Mouse (Mus musculus) heart, embryonic 15.5 days (tissue): ENCODE results near the gene Tmsb10. TPM values are rescaled to one million over a fixed set of nuclear protein-coding genes. Genes with fewer than 3 reads are reported as not detected.

Experiments used
- ATAC-seq: fragments of 200-750 bp; cut with Nextera tagmentation; replicated peaks from 2 replicates; pipeline ENCODE4 v1.8.0; 2017; ENCODE audit warnings: low read depth, moderate TSS enrichment; ENCODE audit not compliant: insufficient number of reproducible peaks, insufficient read depth, low FRiP score
- H3K27ac ChIP-seq: fragments of 300-500 bp; sonication (generic); 2 replicates; pipeline ENCODE4 v1.5.1; 2015; ENCODE audit warnings: mild to moderate bottlenecking, inconsistent platforms
- H3K27me3 ChIP-seq: fragments of 300-500 bp; sonication (generic); 2 replicates; pipeline ENCODE4 v1.6.1; 2015; ENCODE audit warnings: inconsistent platforms
- H3K36me3 ChIP-seq: fragments of 300-500 bp; sonication (generic); 2 replicates; pipeline ENCODE4 v1.6.1; 2015; ENCODE audit warnings: mild to moderate bottlenecking, inconsistent platforms
- H3K4me1 ChIP-seq: fragments of 300-500 bp; sonication (generic); replicated peaks from 2 replicates; pipeline ENCODE4 v1.6.1; 2015; ENCODE audit warnings: inconsistent platforms
- H3K4me2 ChIP-seq: fragments of 300-500 bp; sonication (generic); 2 replicates; pipeline ENCODE4 v1.6.1; 2015; ENCODE audit warnings: inconsistent platforms, mild to moderate bottlenecking, moderate library complexity
- H3K4me3 ChIP-seq: fragments of 300-500 bp; sonication (generic); 2 replicates; pipeline ENCODE4 v1.5.1; 2015; ENCODE audit warnings: mild to moderate bottlenecking, inconsistent platforms
- H3K9ac ChIP-seq: fragments of 300-500 bp; sonication (generic); 2 replicates; pipeline ENCODE4 v1.6.1; 2015; ENCODE audit warnings: mild to moderate bottlenecking, inconsistent platforms
- H3K9me3 ChIP-seq: fragments of 300-500 bp; sonication (generic); replicated peaks from 2 replicates; pipeline ENCODE4 v1.6.1; 2016; ENCODE audit warnings: inconsistent platforms
- WGBS: fragments of 180-500 bp; shearing (Covaris S2); methylation state at CpG from one replicate; pipeline ENCODE4 v1.1.7; 2015; ENCODE audit warnings: mixed read lengths; 5-methylcytosine and 5-hydroxymethylcytosine counted together
- polyA plus RNA-seq: library from polyadenylated mRNA; unstranded; fragments of >200 nt; fragmentation: Nextera tagmentation; extraction: Ambion mirVana; gene quantifications from 2 replicates; pipeline ENCODE4 v1.2.1, GENCODE M21; 2015

Gene Tmsb10
- 1,030 and 1,510 TPM in 2 replicates for polyA plus RNA-seq

DNA sequence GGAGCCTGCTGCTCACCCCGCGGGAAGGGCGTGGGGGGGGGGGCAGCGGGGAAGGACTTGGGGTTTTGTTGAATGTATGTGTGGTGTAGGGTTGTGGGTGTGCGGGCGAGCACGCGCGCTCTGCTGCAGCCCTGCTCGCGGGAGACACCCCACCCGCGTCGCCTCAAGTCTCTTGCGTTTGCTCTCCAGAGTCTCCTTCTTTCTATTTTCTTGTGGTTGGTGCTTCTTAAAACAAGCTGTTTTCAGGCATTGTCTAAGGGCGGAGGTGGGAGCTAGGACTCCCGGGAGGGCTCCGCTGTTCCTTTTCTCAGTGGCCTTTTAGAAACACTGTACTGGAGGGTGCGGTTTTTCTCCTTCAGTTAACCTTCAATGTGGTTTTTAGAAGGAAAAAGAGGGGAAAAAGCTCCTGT lies at the start of gene Tmsb10:
Gene Tmsb10, minus strand, starts transcription at position 87 of the 410 bp plus-strand sequence.
- peak; percentile 47 for ATAC-seq
- WGBS: 1% methylated on average over 19 of the region's 19 CpGs
- peaks cover 26% of the 10 kb centered on the region for H3K4me1 ChIP-seq

DNA sequence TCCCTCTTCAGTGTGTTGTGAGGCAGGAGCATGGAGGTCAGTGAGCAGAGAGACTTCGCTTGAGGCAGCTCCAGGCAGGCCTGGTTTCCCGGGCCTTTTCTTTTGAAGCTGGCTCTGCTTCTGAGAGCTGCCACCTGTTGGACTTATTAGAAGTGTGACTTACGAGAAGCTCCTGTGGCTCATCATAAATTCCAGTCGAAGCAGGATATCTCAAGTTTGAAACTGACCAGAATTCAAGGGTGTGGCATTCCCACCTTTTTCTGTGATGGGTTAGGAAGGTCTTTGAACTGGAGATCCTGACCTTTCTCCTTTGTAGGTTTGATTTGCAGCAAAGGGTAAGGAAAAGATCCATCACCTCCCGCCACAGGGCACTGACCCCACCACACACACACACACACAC lies 45.1 kb upstream of the Tmsb10 start:
- no peak for ATAC-seq
- 67% methylated on average over 5 of the region's 5 CpGs for WGBS
- no peaks in the 10 kb centered on the region for H3K27me3 ChIP-seq

More for the DNA sequence above, at the start of gene Tmsb10:
- H3K9ac ChIP-seq: peak within 1 kb of the TSS; percentile 78
- peak within 1 kb of the TSS; percentile 80 for H3K27ac ChIP-seq
- H3K36me3 ChIP-seq: no peaks in the 10 kb centered on the region
- no peaks in the 10 kb centered on the region for H3K27me3 ChIP-seq
- peak within 1 kb of the TSS; percentile 66 for H3K4me3 ChIP-seq
- peak within 1 kb of the TSS; percentile 75 for H3K4me2 ChIP-seq
- no peaks in the 10 kb centered on the region for H3K9me3 ChIP-seq

DNA sequence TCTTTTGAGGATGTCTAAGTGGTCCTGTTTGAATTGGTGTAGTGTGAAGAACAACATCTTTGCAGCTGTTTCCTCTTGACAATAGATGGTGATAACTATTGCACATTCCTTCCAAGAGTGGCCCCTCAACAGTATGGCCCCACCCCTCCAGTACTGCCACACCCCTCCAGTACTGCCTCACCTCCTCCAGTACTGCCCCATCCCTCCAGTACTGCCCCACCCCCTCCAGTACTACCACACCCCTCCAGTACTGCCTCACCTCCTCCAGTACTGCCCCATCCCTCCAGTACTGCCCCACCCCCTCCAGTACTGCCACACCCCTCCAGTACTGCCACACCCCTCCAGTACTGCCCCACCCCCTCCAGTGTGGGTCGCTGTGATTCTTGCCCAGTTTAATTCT lies 43.8 kb upstream of the Tmsb10 start:
- Histone ChIP-seq H3K27ac (no peak overlapping the region), H3K4me3 (no peak overlapping the region), H3K36me3 (no peaks in the 10 kb centered on the region), H3K27me3 (no peaks in the 10 kb centered on the region), H3K4me1 (no peaks in the 10 kb centered on the region), H3K9ac (no peak overlapping the region), H3K4me2 (no peak overlapping the region), H3K9me3 (no peaks in the 10 kb centered on the region)
- no peak for ATAC-seq
- WGBS: 59% methylated on average over 1 of the region's 1 CpGs

More for the DNA sequence above, 45.1 kb upstream of the Tmsb10 start:
- no peak overlapping the region for H3K9ac ChIP-seq
- H3K9me3 ChIP-seq: no peaks in the 10 kb centered on the region
- H3K4me2 ChIP-seq: no peak overlapping the region
- no peak overlapping the region for H3K27ac ChIP-seq
- H3K4me3 ChIP-seq: no peak overlapping the region
- no peaks in the 10 kb centered on the region for H3K36me3 ChIP-seq
- H3K4me1 ChIP-seq: no peaks in the 10 kb centered on the region

DNA sequence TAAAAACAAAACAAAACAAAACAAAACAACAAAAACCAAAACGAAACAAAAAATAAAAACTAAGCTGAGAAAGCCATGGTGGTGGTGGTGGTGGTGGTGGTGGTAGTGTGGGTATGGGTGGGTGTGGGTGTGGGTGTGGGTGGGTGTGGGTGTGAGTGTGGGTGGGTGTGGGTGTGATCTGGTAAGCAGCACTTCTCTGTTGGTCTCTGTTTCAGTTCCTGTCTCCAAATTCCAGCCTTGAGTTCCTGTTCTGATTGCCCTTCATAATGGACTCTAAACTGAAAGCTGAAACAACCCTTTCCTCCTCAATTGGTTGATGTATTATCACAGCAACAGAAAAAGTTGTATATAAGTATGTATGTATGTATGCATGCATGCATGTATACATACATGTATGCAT lies 40.3 kb upstream of the Tmsb10 start:
- H3K4me1 ChIP-seq: no peaks in the 10 kb centered on the region
- no peak for ATAC-seq
- H3K9me3 ChIP-seq: no peaks in the 10 kb centered on the region
- no peaks in the 10 kb centered on the region for H3K27me3 ChIP-seq
- no peak overlapping the region for H3K4me2 ChIP-seq
- H3K4me3 ChIP-seq: no peak overlapping the region
- no peaks in the 10 kb centered on the region for H3K36me3 ChIP-seq
- WGBS: 92% methylated on average over 1 of the region's 1 CpGs
- no peak overlapping the region for H3K9ac ChIP-seq
- H3K27ac ChIP-seq: no peak overlapping the region

DNA sequence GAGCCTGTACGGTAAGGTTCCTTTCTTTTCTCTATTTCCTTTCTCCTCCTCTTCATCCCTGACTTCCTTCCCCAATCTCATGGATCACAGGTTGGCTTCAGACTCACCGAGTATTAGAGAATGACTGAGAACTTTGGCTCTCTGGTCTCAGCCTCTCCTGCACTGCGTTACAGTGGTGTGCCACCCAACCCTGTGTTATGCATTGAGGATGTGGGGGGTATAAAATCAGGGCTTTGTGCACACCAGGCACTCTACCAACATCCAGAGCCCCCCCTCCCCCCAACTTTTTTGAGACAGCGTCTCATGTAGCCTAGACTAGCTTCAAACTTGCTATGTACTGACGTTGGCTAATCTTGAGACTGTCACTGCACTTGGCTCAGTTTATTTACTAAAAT lies 35.1 kb upstream of the Tmsb10 start:
- Histone ChIP-seq H3K4me2 (no peak overlapping the region), H3K4me3 (no peak overlapping the region), H3K27me3 (no peaks in the 10 kb centered on the region), H3K9ac (no peak overlapping the region), H3K9me3 (no peaks in the 10 kb centered on the region), H3K36me3 (no peaks in the 10 kb centered on the region), H3K27ac (no peak overlapping the region), H3K4me1 (no peaks in the 10 kb centered on the region; the same call in 1 of the 2 replicates)
- no peak for ATAC-seq
- 71% methylated on average over 5 of the region's 5 CpGs for WGBS

DNA sequence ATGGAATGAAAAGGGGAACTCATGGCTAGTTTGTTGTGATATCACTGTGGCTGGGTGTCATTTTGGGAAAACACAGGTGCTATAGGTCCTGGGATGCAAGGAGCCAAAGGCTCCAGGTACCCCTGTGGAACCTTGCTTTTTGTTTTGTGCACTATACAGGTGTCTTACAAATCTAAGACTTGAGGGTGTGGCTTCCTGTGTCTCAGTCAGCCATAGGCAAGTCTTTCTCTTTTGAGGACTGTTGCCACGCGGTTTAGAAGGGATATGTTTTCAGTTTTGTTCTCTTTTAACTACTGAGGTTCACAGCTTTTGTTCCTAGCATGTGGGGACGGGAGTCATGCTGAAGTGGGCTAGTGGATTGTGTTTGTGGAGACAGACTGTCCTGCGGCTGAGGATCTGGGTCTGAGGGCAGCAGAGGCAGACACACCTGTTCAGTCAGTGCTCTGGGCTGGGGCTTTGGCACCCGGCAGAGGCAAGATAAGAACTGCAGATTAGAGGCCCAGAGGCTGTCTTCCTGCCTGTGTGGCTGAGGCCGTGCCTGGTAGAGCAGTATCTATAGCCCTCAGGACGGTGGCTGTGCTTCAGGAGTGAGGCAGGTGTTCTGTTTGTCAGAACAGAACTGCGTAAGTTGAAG lies 34.6 kb upstream of the Tmsb10 start:
- 51% methylated on average over 8 of the region's 8 CpGs for WGBS
- H3K4me2 ChIP-seq: no peak overlapping the region
- H3K27me3 ChIP-seq: no peaks in the 10 kb centered on the region
- no peaks in the 10 kb centered on the region for H3K36me3 ChIP-seq
- peak; percentile 53 for ATAC-seq
- no peaks in the 10 kb centered on the region for H3K9me3 ChIP-seq
- no peak overlapping the region for H3K27ac ChIP-seq
- no peak overlapping the region for H3K9ac ChIP-seq
- no peak overlapping the region for H3K4me3 ChIP-seq
- no peaks in the 10 kb centered on the region; the same call in 1 of the 2 replicates for H3K4me1 ChIP-seq

DNA sequence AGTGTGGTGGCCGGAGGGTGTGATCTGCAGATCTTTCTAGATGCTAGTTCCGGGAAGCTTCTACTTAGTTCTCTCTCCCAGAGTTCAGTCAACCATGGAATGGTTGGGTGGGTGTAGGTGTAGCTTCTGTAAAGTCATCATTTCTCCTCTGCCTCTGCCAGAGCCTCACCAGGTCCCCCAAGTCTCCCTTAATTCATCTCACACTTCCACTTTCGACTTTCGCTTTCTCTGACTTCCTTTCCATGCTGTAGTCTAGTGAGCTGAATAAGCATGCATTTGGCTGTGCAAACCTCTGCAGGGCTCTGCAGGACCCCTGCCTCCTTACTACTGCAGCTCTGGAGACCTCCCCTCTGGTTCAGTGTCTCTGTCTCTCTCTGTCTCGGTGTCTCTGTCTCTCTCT lies 31.7 kb upstream of the Tmsb10 start:
- no peaks in the 10 kb centered on the region for H3K9me3 ChIP-seq
- no peak for ATAC-seq
- 79% methylated on average over 5 of the region's 5 CpGs for WGBS

DNA sequence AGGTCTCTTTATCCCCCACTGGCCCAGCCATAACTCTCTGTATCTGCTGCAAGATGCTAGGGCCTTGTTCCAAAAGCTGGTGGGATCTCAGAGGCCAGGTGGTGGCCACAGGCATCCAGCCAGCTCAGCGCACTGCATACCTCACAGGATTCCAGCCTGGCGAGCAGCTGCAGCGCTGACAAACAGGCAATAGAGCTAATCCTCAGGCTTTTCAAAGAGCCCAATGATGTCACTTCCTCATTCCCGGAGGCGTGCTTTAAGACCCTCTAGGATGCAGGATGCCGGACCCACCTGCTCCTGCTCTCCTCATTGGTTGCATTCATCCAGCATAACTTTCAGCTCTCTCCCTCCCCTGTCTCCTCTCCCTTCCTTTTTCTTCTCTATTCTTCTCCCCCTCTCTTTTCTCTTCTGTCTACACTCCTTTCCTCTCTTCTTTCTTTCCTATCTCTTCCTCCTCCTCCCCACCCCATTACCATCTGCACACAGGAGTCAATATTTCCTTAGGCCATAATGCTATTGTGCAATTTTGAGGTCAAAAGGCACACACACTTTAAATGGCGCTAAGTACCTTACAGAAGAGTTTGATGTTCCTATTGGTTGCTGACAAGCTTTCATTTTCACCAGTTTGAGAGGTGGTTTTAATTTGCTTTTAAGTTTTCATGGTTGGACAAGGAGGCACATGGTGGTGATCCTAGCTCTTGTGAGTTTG lies 30.6 kb upstream of the Tmsb10 start:
- no peak overlapping the region for H3K27ac ChIP-seq
- no peaks in the 10 kb centered on the region; the same call in 1 of the 2 replicates for H3K4me1 ChIP-seq
- H3K9me3 ChIP-seq: no peaks in the 10 kb centered on the region
- ATAC-seq: no peak
- no peak overlapping the region for H3K4me2 ChIP-seq
- H3K27me3 ChIP-seq: no peaks in the 10 kb centered on the region
- H3K9ac ChIP-seq: no peak overlapping the region
- 28% methylated on average over 7 of the region's 7 CpGs for WGBS
- H3K4me3 ChIP-seq: no peak overlapping the region
- H3K36me3 ChIP-seq: no peaks in the 10 kb centered on the region

More for the DNA sequence above, 31.7 kb upstream of the Tmsb10 start:
- H3K9ac ChIP-seq: no peak overlapping the region
- H3K27ac ChIP-seq: no peak overlapping the region
- no peaks in the 10 kb centered on the region; the same call in 1 of the 2 replicates for H3K4me1 ChIP-seq
- H3K27me3 ChIP-seq: no peaks in the 10 kb centered on the region
- H3K4me3 ChIP-seq: no peak overlapping the region
- no peaks in the 10 kb centered on the region for H3K36me3 ChIP-seq
- no peak overlapping the region for H3K4me2 ChIP-seq

DNA sequence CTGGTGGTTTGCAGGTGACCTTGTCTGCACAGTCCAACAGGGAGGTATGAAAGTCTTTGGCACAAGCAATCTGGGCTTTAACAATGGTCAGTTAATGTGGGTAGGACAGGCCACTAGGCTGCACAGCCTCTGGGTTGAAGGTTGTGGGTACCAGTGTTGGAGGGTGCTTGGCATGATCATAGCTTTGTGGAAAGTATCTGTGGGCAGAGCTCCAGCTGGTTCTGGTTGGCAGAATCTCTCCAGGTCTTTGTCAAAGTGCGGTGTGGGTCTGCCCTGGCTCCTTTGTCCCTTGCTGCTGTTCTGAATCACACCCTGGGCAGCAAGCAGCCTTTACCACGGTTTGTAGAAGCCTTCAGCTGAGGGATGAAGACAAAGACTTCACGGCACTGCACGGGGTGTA lies 24.0 kb upstream of the Tmsb10 start:
- H3K9ac ChIP-seq: no peak overlapping the region
- H3K9me3 ChIP-seq: no peaks in the 10 kb centered on the region
- no peak overlapping the region for H3K4me2 ChIP-seq
- ATAC-seq: no peak
- no peak overlapping the region for H3K4me3 ChIP-seq
- WGBS: 86% methylated on average over 4 of the region's 4 CpGs
- H3K27me3 ChIP-seq: no peaks in the 10 kb centered on the region
- H3K36me3 ChIP-seq: no peaks in the 10 kb centered on the region
- peaks cover 17% of the 10 kb centered on the region for H3K4me1 ChIP-seq
- no peak overlapping the region for H3K27ac ChIP-seq

DNA sequence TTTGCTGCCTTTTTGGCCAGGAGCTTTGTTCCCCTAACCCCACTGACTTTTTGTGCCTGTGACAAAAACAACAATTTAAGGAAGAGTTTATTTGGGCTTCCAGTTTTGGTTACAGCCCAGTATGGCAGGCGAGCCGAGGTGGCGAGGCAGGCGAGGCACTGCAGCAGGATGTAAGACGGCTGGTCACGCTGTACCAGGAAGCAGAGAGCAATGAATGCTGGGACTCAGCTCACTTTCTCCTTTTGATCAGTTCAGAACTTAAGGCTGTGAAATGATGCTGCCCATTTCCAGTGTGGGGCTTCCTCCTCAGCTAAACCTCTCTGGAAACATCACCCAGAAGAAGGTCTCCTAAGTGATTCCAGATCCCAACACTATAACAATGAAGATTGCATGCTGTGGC lies 23.3 kb upstream of the Tmsb10 start:
- H3K27me3 ChIP-seq: no peaks in the 10 kb centered on the region
- peak overlapping the region; percentile 61 for H3K27ac ChIP-seq
- H3K4me1 ChIP-seq: peaks cover 17% of the 10 kb centered on the region
- H3K4me3 ChIP-seq: no peak overlapping the region
- no peaks in the 10 kb centered on the region for H3K36me3 ChIP-seq
- WGBS: 40% methylated on average over 6 of the region's 6 CpGs
- H3K4me2 ChIP-seq: no peak overlapping the region
- no peaks in the 10 kb centered on the region for H3K9me3 ChIP-seq
- H3K9ac ChIP-seq: no peak overlapping the region
- no peak for ATAC-seq

DNA sequence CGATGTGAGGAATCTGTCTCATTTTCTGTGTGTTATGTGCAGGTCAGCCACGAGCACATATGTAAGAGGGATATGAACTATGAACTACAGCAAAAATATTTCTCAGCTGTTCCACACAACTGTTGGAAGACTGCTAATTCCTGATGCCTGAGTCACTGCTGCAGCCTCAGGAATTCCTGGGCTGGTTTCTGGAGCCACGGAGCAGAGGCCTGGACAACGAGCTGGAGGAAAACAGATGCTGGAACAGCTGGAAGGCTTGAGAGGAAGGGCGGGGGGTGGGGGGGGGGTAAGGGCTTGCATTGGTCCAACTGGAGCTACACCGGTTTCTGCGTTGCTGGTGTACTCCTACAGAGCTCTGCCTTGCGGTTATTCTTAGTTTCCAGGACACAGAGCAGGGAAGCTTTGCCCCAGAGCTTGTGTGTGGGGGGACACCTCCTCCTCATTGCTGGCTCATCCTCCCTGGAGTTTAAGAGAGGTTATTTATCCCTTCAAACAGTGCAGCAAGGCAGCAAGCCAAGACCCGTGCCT lies 22.6 kb upstream of the Tmsb10 start:
- H3K9me3 ChIP-seq: no peaks in the 10 kb centered on the region
- ATAC-seq: peak; percentile 68
- no peak overlapping the region for H3K9ac ChIP-seq
- peak overlapping the region; percentile 61 for H3K27ac ChIP-seq
- no peaks in the 10 kb centered on the region for H3K27me3 ChIP-seq
- 0 out of 2 replicates have a peak overlapping the region, but pooled peaks have one; percentile 16 for H3K4me2 ChIP-seq
- H3K4me3 ChIP-seq: no peak overlapping the region
- peaks cover 17% of the 10 kb centered on the region for H3K4me1 ChIP-seq
- H3K36me3 ChIP-seq: no peaks in the 10 kb centered on the region
- WGBS: 16% methylated on average over 9 of the region's 9 CpGs
